Mouse (Mus musculus) heart, adult 2 months (tissue): ENCODE data around the gene Jakmip3. TPM values are rescaled to one million over a fixed set of nuclear protein-coding genes. Genes with fewer than 3 reads are reported as not detected.
A peak's percentile ranks its signal among the peaks of the same experiment; 100 is the strongest.

Experiments used
- DNase-seq, 2 experiments: peaks; one replicate each; pipeline ENCODE4 v3.0.0; 2021
- H3K27ac ChIP-seq: fragments of 200-600 bp; 2 replicates; pipeline ENCODE4 v1.8.1; 2022
- H3K27me3 ChIP-seq: fragments of 200-500 bp; 2 replicates; pipeline ENCODE4 v1.6.1; 2012; ENCODE audit warnings: mild to moderate bottlenecking, low read length, inconsistent platforms, mixed read lengths; ENCODE audit not compliant: control insufficient read depth, insufficient read depth
- H3K36me3 ChIP-seq: fragments of 200-500 bp; 2 replicates; pipeline ENCODE4 v1.6.1; 2012; ENCODE audit warnings: low read length, inconsistent platforms; ENCODE audit not compliant: control insufficient read depth, insufficient read depth
- H3K4me1 ChIP-seq: fragments of 200-500 bp; 2 replicates; pipeline ENCODE4 v1.6.1; 2011; ENCODE audit warnings: low read length; ENCODE audit not compliant: control insufficient read depth, insufficient read depth
- H3K4me3 ChIP-seq: fragments of 200-600 bp; 2 replicates; pipeline ENCODE4 v1.8.1; 2022
- H3K79me2 ChIP-seq: fragments of 200-500 bp; replicated peaks from 2 replicates; pipeline ENCODE4 v1.6.1; 2012; ENCODE audit warnings: mild to moderate bottlenecking, inconsistent platforms, low read length, moderate library complexity, mixed read lengths; ENCODE audit not compliant: control insufficient read depth, insufficient read depth
- H3K9ac ChIP-seq: fragments of 200-500 bp; 2 replicates; pipeline ENCODE4 v1.6.1; 2012; ENCODE audit warnings: low read depth, mild to moderate bottlenecking, control low read depth, inconsistent platforms, low read length, mixed read lengths
- CTCF ChIP-seq: fragments of 200-600 bp; IDR thresholded peaks from 2 replicates; pipeline ENCODE4 v1.8.1; 2022; ENCODE audit warnings: antibody characterized with exemption, mild to moderate bottlenecking, moderate library complexity
- EP300 ChIP-seq: fragments of 200-500 bp; IDR thresholded peaks from 2 replicates; pipeline ENCODE4 v1.6.1; 2011; ENCODE audit warnings: low read depth, low read length, control low read depth; ENCODE audit not compliant: insufficient read depth
- POLR2A ChIP-seq: fragments of 200-500 bp; IDR thresholded peaks from 2 replicates; pipeline ENCODE4 v1.6.1; 2011; ENCODE audit warnings: mild to moderate bottlenecking, low read depth, low read length, control low read depth; ENCODE audit not compliant: insufficient read depth
- WGBS: fragments of 180-500 bp; shearing (Covaris S2); methylation state at CpG from one replicate; pipeline ENCODE4 v1.1.7; 2018; 5-methylcytosine and 5-hydroxymethylcytosine counted together
- intact Hi-C: fragments of 180-260 bp; cut with DNase I; formaldehyde crosslinking; loops from one replicate; pipeline ENCODE4 v1.15.1; 2025
- polyA plus RNA-seq: library from polyadenylated mRNA; depleted of rRNA; stranded (reverse); fragments of >200 nt; gene quantifications from 2 replicates; pipeline ENCODE4 v1.2.3, GENCODE M21; 2012
- total RNA-seq, 2 experiments: library from RNA; stranded (reverse); gene quantifications; 2 replicates each; pipeline ENCODE4 v1.2.3; 2021

Jakmip3 gene
- total and polyA plus RNA-seq, 3 experiments = 0.13 to 0.16 (median 0.14) TPM

DNA sequence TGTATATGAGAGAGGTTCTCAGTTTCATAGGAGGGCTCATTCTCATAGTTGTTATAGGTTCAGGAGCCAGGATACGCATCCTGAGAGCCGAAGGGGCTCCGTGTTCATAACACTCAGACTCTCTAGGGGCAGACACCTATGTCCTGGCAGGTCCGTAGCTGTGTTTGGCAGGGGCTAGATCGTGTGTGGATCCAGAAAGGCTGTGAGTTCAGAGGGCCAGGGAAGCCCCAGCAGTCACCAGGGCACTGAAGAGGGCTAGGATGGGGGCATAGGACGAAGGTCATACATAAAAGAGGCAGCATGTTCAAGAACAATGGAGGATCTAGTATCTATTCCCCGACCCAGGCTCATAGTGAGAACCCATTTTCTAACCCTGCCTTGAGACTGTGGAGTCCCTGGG lies 154.8 kb downstream of the Jakmip3 start:
- TF ChIP-seq POLR2A (no peak), CTCF (no peak), EP300 (no peak)

DNA sequence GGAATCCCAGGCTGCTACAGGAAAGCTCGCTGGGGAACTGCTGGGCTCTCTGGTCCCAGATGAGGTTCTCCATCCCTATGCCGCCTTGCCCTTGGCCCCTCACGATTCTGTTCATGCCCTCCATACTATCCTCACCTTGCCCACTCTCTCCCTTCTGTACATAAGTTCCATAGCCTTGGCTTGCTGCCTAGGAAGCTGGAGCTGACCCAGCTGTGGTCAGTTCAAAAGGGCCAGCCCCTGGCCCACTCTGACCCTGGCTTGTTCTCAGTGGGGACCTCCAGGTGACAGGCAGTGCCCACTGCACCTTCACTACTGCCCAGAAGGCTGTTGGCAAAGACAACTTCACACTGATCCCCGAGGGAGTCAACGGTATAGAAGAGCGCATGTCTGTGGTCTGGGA lies 155.9 kb downstream of the Jakmip3 start:
- no peaks in the 10 kb centered on the region for H3K36me3 ChIP-seq
- no peak overlapping the region for H3K27ac ChIP-seq
- H3K27me3 ChIP-seq = no peaks in the 10 kb centered on the region
- DNase-seq = no peak
- WGBS = 90% methylated on average over 6 of the region's 6 CpGs
- TF ChIP-seq CTCF = no peak
- TF ChIP-seq POLR2A = no peak
- TF ChIP-seq EP300 = no peak
- no peak overlapping the region for H3K4me3 ChIP-seq
- intact Hi-C loops = no loop called here
- H3K9ac ChIP-seq = no peak overlapping the region
- H3K79me2 ChIP-seq = no peaks in the 10 kb centered on the region
- no peaks in the 10 kb centered on the region for H3K4me1 ChIP-seq

More for the DNA sequence above, 154.8 kb downstream of the Jakmip3 start:
- no peak for DNase-seq
- no peak overlapping the region for H3K27ac ChIP-seq
- no peaks in the 10 kb centered on the region for H3K4me1 ChIP-seq
- intact Hi-C loops = no loop called here
- no peak overlapping the region for H3K9ac ChIP-seq
- WGBS = 85% methylated on average over 7 of the region's 7 CpGs
- no peak overlapping the region for H3K4me3 ChIP-seq
- H3K79me2 ChIP-seq = no peaks in the 10 kb centered on the region
- no peaks in the 10 kb centered on the region for H3K27me3 ChIP-seq
- H3K36me3 ChIP-seq = no peaks in the 10 kb centered on the region

DNA sequence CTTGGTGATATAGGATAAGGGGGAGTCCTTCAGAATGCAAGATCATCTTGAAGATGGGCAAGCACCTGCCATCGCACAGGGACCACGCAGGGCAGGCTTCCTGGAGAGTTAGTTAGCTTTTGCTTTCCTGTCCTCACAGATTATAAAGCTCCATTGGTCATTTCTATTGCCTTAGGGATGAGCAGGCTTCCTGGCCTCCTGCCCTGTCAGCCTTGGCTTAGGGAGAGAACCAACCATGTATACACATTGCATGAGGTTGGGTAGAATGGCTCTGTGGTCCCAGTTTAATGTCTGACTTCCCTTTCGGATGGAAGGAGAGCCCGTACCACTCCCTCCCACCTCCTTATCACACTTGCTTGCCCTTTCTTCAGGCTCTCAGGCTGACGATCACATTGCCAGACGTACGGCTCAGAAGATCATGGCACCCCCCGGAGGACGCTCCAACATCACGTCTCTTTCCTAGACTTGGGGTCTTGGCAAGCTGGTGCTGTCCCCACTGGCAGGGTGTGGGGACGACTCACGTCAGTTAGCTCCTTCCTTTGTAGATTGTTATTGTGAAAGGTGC lies 160.1 kb downstream of the Jakmip3 start:
- WGBS = 69% methylated on average over 12 of the region's 12 CpGs
- H3K27ac ChIP-seq = no peak overlapping the region
- TF ChIP-seq POLR2A = no peak
- no peak for TF ChIP-seq EP300
- no peak for TF ChIP-seq CTCF
- no peak overlapping the region for H3K9ac ChIP-seq
- no peaks in the 10 kb centered on the region for H3K27me3 ChIP-seq
- H3K4me1 ChIP-seq = no peaks in the 10 kb centered on the region
- H3K79me2 ChIP-seq = no peaks in the 10 kb centered on the region
- intact Hi-C loops = no loop called here
- H3K4me3 ChIP-seq = no peak overlapping the region
- H3K36me3 ChIP-seq = no peaks in the 10 kb centered on the region
- no peak for DNase-seq

DNA sequence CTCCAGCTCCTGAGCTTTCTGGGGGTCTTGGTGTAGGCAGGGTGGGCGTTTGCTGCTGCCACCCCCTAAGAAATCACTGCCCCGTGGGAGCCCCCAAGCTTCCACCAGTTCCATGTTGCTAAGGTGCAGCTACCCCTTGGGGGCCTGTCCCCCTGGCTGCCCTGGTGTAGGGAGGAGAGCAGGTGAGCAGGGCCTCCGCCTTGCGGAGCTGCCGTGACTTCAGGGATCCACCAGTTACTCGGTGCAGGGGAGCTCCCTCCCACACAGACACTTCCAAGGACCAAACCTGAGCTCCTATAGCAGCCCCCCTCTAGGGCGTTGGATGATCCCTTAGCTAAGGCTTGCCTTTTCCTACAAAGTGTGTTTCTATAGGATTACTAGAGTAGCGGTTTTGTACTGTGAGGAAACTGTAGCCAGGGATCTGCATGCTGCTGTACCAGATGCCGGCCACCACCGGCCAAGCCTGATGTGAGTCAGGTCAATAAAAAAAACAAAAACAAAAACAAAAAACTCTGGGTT lies 160.8 kb downstream of the Jakmip3 start:
- no peak overlapping the region for H3K9ac ChIP-seq
- no peaks in the 10 kb centered on the region for H3K36me3 ChIP-seq
- H3K4me3 ChIP-seq = no peak overlapping the region
- TF ChIP-seq EP300 (no peak), POLR2A (no peak), CTCF (no peak)
- no peaks in the 10 kb centered on the region for H3K79me2 ChIP-seq
- intact Hi-C loops = no loop called here
- H3K4me1 ChIP-seq = no peaks in the 10 kb centered on the region
- no peak overlapping the region for H3K27ac ChIP-seq
- WGBS = 77% methylated on average over 10 of the region's 10 CpGs
- no peak for DNase-seq
- no peaks in the 10 kb centered on the region for H3K27me3 ChIP-seq

DNA sequence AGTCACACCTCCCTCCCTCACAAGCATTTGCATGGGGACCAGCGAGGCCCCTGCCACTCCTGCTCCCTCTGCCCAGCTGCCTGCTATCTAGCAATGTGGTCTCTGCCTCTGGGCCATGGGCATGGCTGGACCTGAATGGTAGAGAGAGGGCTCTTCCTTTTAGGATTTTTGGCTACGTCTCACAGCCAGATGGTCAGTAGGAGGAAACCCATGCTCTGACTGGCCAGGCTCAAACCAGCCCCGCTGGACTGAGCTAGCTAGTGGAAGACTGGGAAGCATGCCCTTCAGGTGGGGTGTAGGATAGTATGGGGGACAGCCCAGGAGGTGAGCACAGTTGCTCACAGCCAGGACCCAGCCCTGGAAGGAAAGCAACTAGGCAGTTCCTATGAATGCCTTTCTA lies 161.3 kb downstream of the Jakmip3 start:
- Histone ChIP-seq H3K4me3 (no peak overlapping the region), H3K27me3 (no peaks in the 10 kb centered on the region), H3K79me2 (no peaks in the 10 kb centered on the region), H3K9ac (no peak overlapping the region), H3K36me3 (no peaks in the 10 kb centered on the region), H3K4me1 (no peaks in the 10 kb centered on the region), H3K27ac (no peak overlapping the region)
- no peak for DNase-seq
- 71% methylated on average over 3 of the region's 3 CpGs for WGBS
- intact Hi-C loops = no loop called here
- TF ChIP-seq EP300 (no peak), CTCF (no peak), POLR2A (no peak)

DNA sequence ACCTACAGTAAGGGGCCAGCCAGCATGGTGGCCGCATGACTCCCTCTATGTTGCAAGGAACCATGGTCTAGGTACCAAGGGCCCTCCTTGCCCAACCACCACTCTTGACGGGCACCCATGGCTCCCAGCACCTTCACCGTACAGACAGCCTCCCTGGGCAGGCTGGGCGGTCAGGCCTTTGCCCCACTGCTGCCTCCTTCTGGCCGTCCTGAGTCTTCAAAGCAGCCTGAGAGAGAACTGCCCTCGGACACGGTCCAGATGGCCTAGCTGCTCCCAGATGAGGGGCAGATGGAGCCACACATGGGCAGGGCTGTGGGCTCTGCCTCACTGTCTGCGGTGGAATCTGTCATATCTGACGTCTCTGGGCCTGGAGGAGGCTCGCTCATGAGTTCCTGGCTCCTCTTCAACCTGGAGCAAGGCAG lies 163.4 kb downstream of the Jakmip3 start:
- Histone ChIP-seq H3K4me3 (no peak overlapping the region), H3K27ac (no peak overlapping the region), H3K79me2 (no peaks in the 10 kb centered on the region), H3K27me3 (no peaks in the 10 kb centered on the region), H3K4me1 (no peaks in the 10 kb centered on the region), H3K9ac (no peak overlapping the region), H3K36me3 (no peaks in the 10 kb centered on the region)
- DNase-seq = no peak
- intact Hi-C loops = no loop called here
- peak; percentile 37 for TF ChIP-seq CTCF
- no peak for TF ChIP-seq EP300
- TF ChIP-seq POLR2A = no peak
- 68% methylated on average over 10 of the region's 10 CpGs for WGBS
